Mouse (Mus musculus) cerebellum, postnatal 25 days (tissue): ENCODE data around the gene Rcc2.

Experiments used
- DNase-seq, 2 experiments: peaks; one replicate each; pipeline ENCODE4 v3.0.0; 2021; ENCODE audit warnings: mixed read lengths in 2 of 2

Rcc2 gene

GRCm38 (mm10) chr4:140688044-140688825, 12.1 kb upstream of the Rcc2 start:
- DNase-seq = no peak

- DNase-seq = no peak
These were observed 11.4 kb upstream of the Rcc2 start for GRCm38 (mm10) chr4:140688826-140689425.

- DNase-seq = no peak
These were observed 10.3 kb upstream of the Rcc2 start for GRCm38 (mm10) chr4:140689873-140690655.

- no peak for DNase-seq
These were observed 8.9 kb upstream of the Rcc2 start for GRCm38 (mm10) chr4:140691481-140691880.

GRCm38 (mm10) chr4:140693513-140693912, 6.8 kb upstream of the Rcc2 start:
- no peak for DNase-seq

- DNase-seq = no peak
These were observed 5.7 kb upstream of the Rcc2 start for GRCm38 (mm10) chr4:140694551-140695060.

- no peak for DNase-seq
These were observed 5.2 kb upstream of the Rcc2 start for GRCm38 (mm10) chr4:140695146-140695545.

- DNase-seq = no peak
These were observed 4.4 kb upstream of the Rcc2 start for GRCm38 (mm10) chr4:140695675-140696585.

- peak; percentile 64 to 71 for DNase-seq
These were observed 757 bp upstream of the Rcc2 start for GRCm38 (mm10) chr4:140699441-140700127.

- peak; percentile 88 to 93 for DNase-seq
These were observed 841 bp downstream of the Rcc2 start for GRCm38 (mm10) chr4:140701049-140701715.

GRCm38 (mm10) chr4:140701716-140702561, 1.6 kb downstream of the Rcc2 start:
- peak; percentile 44 to 45 for DNase-seq

GRCm38 (mm10) chr4:140702611-140703327, 2.4 kb downstream of the Rcc2 start:
- peak; percentile 86 to 93 for DNase-seq

GRCm38 (mm10) chr4:140703636-140704035, 3.3 kb downstream of the Rcc2 start:
- DNase-seq = no peak

GRCm38 (mm10) chr4:140704166-140704565, 3.8 kb downstream of the Rcc2 start:
- no peak for DNase-seq

- no peak for DNase-seq
These were observed 7.3 kb downstream of the Rcc2 start for GRCm38 (mm10) chr4:140707615-140708014.

GRCm38 (mm10) chr4:140708297-140708927, 8.1 kb downstream of the Rcc2 start:
- DNase-seq = no peak

GRCm38 (mm10) chr4:140709111-140709510, 8.8 kb downstream of the Rcc2 start:
- no peak for DNase-seq

GRCm38 (mm10) chr4:140709617-140710016, 9.3 kb downstream of the Rcc2 start:
- no peak for DNase-seq

- DNase-seq = no peak
These were observed 10.4 kb downstream of the Rcc2 start for GRCm38 (mm10) chr4:140710781-140711180.
